Mouse (Mus musculus) lung, adult 2 months (tissue): ENCODE measurements around the gene Copg1. TPM values are rescaled to one million over a fixed set of nuclear protein-coding genes. Genes with fewer than 3 reads are reported as not detected.
"Not testable (repeated sequence)": the region's sequence is repeated elsewhere in the genome, so short reads cannot be mapped to it uniquely, and the experiment has no call there.

Experiments used
- DNase-seq: peaks from one replicate; pipeline ENCODE4 v3.0.0; 2022
- H3K4me1 ChIP-seq: fragments of 200-500 bp; 2 replicates; pipeline ENCODE4 v1.6.1; 2011; ENCODE audit warnings: low read length; ENCODE audit not compliant: control insufficient read depth, insufficient read depth
- H3K4me3 ChIP-seq: fragments of 200-500 bp; replicated peaks from 2 replicates; pipeline ENCODE3; 2011; ENCODE audit warnings: low read depth, mild to moderate bottlenecking, control low read depth, low read length; ENCODE audit errors: extremely low read depth
- CTCF ChIP-seq: fragments of 200-500 bp; IDR thresholded peaks from 2 replicates; pipeline ENCODE4 v1.5.1; 2011; ENCODE audit warnings: mild to moderate bottlenecking, low read length, control low read depth; ENCODE audit not compliant: insufficient read depth
- POLR2A ChIP-seq: fragments of 200-500 bp; IDR thresholded peaks from 2 replicates; pipeline ENCODE4 v1.6.1; 2011; ENCODE audit warnings: low read depth, mild to moderate bottlenecking, control low read depth, low read length, borderline replicate concordance; ENCODE audit errors: extremely low read depth
- WGBS: fragments of 180-500 bp; shearing (Covaris S2); methylation state at CpG from one replicate; pipeline ENCODE4 v1.1.7; 2018; 5-methylcytosine and 5-hydroxymethylcytosine counted together
- polyA plus RNA-seq: library from polyadenylated mRNA; depleted of rRNA; stranded (reverse); fragments of >200 nt; gene quantifications from 2 replicates; pipeline ENCODE4 v1.2.3, GENCODE M21; 2012; rRNA removed

Gene Copg1
- polyA plus RNA-seq, 1 experiment = 56.2 TPM

DNA sequence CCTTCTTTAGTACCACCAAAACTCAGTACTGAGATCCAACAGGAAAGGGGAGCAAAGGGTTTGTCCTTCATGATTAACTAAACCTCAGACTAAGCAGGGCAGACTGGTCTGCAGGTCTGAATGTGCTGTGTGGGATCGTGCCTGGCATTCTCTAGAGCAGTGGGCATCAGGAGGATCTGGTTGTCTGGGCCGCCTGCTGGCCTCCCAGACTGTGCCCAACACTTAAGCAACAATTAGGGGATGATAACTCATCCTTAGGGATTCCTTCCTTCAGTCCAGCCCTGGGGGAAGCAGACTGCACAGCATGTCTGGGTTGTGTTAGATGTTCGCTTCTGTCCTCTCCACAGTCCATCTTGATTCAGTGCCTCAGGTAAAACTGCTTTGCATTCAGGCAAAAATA is 51.3 kb downstream of the Copg1 start:
- no peak overlapping the region for H3K4me3 ChIP-seq
- DNase-seq = no peak
- WGBS = 99% methylated on average over 3 of the region's 3 CpGs
- H3K4me1 ChIP-seq = no peaks in the 10 kb centered on the region
- no peak for TF ChIP-seq POLR2A
- no peak for TF ChIP-seq CTCF

DNA sequence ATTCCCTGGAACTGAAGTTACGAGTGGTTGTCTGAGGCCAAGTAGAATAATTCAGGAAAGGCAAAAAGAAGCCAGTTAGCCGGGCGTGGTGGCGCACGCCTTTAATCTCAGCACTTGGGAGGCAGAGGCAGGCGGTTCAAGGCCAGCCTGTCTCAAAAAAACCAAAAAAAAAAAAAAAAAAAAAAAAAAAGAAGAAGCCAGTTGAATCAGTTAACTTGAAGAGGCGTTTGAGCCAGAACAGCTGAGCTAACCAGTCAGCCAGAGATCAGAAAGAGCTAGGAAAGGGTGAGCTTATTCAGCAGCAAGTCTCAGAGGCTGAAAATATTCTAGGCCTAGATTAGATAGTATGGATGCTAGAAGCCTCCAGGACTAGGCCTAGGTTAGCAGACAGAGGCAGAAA is 54.6 kb downstream of the Copg1 start:
- no peak overlapping the region for H3K4me3 ChIP-seq
- no peak for DNase-seq
- TF ChIP-seq POLR2A (no peak), CTCF (no peak)
- no peaks in the 10 kb centered on the region for H3K4me1 ChIP-seq
- WGBS = 82% methylated on average over 7 of the region's 7 CpGs

DNA sequence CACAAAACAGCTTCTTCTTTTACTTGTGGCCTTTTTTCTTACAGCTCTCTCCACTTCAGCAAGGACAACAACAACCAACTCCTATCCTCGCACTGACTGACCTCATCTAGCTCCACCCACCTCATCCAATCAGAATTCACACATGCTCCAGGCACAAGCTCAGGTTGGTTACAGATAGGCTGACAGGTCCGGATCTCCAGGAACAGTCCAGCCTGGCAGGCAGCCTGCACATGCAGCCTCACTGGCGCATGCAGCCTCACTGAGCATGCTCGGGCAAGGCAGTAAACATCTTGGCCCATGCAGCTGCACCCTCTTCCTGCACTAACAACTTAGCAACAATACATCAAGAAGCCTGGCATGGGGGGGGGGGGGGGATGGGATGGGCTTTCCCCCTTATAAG is 74.8 kb downstream of the Copg1 start:
- not testable (repeated sequence) for H3K4me3 ChIP-seq, H3K4me1 ChIP-seq, DNase-seq
- 57% methylated on average over 4 of the region's 4 CpGs for WGBS

Other genes with a start within 250 kb of the Copg1 start
- 2.4 and 3.6 TPM in 2 replicates for gene Aplf, start 215.6 kb upstream of the Copg1 start, polyA plus RNA-seq
- gene Efcc1, start 156.9 kb upstream of the Copg1 start, polyA plus RNA-seq = 14.5 and 16.3 TPM in 2 replicates
- gene Gp9, start 109.7 kb upstream of the Copg1 start, polyA plus RNA-seq = 13.1 and 14.9 TPM in 2 replicates
- gene Rab43, start 75.7 kb upstream of the Copg1 start, polyA plus RNA-seq = 43.0 and 46.2 TPM in 2 replicates
- gene Gm45140, start 52.0 kb upstream of the Copg1 start, polyA plus RNA-seq = 0.47 and 0.68 TPM in 2 replicates
- 21.2 and 21.4 TPM in 2 replicates for gene Isy1, start 49.0 kb upstream of the Copg1 start, polyA plus RNA-seq
- gene Cnbp, start 36.7 kb upstream of the Copg1 start, polyA plus RNA-seq = 140 and 217 TPM in 2 replicates
- gene Hmces, start 26.1 kb downstream of the Copg1 start, polyA plus RNA-seq = 15.2 and 15.7 TPM in 2 replicates
- gene H1fx, start 93.8 kb downstream of the Copg1 start, polyA plus RNA-seq = 4.1 and 5.3 TPM in 2 replicates
- 160 and 241 TPM in 2 replicates for gene Rab7, start 157.5 kb downstream of the Copg1 start, polyA plus RNA-seq
- 127 and 179 TPM in 2 replicates for gene Rpn1, start 196.7 kb downstream of the Copg1 start, polyA plus RNA-seq